Mouse (Mus musculus) kidney, adult 9 months (tissue): ENCODE measurements around the gene Igsf9.

Experiments used
- DNase-seq: peaks from one replicate; pipeline ENCODE4 v3.0.0; 2022

Gene Igsf9

DNA sequence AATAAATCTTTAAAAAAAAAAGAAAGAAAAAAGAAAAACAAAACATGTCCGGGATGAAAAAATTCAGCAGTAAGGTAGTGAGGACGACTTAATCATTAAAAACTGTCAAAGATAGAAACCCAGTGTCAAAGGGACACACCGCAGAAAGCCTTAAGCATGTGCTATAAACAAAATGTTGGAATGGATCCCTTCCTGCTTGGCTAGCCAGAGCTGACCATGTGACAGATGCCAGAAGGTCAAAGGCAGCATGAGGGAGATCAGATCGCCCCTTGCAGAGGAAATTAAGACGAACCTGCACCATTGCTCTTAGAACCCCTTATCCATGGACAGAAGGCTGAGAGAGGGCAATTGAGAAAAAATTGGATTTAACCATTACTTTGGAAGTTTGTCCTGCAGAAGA, 12.2 kb upstream of the Igsf9 start:
- peak; percentile 50 for DNase-seq

DNA sequence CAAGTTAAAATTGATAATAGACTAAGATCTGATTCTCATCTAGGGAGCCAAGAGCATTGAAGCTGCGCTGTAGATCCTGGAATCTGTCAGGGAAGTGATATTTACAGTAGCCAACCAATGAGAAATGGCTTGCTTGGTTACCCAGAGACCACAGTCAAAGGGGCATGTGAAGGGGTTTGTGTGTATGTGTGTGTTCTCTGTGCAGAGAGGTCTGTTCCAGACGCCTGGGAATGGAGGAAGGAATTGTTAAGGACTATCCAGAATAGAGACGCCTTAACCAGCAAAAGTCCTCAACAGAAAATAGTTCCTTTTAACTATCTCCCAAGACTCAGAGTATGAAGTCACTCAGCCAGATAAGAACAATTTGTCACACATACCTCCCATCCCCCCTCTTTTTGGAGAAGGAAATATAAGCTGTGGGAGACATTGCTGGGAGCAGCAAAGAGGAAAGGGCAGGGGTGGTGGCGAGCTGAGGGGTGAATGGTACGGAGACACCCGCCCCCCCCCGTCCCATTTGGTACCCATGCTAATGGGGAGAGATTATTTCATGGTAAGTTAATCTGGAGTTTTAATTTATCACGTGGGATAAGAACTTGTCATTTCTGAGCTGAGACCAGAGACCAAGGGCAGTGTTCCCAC, 11.7 kb upstream of the Igsf9 start:
- no peak for DNase-seq

- DNase-seq, result no peak
These were observed 8.7 kb upstream of the Igsf9 start for GRCm38 (mm10) chr1:172472909-172473308.

- no peak for DNase-seq
These were observed 7.4 kb upstream of the Igsf9 start for GRCm38 (mm10) chr1:172474196-172474595.

- DNase-seq, result peak; percentile 29
These were observed 6.4 kb upstream of the Igsf9 start, which contains the start of gene Slamf9 for GRCm38 (mm10) chr1:172475054-172475741. TSS of gene Slamf9 (plus strand) at chr1:172475358.

- DNase-seq, result no peak
These were observed 3.6 kb upstream of the Igsf9 start for GRCm38 (mm10) chr1:172478020-172478419.

DNA sequence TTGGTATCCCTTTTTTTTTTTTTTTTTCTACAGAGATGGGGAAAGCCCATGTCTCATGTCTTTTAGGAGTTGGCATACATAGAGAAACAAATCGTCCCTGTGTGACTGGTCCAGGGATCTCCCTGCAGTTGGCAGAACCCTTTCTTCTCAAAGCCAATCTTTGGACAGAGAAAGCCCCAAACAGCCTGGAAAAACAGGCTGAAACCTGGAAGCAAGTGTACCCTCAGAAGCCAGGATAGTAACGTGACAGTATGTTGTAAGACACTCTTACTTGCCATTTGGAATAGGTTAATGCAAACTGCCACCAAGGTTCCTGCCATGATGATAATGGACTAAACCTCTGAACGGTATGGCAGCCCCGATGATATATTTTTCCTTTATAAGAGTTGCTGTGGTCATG, 1.2 kb upstream of the Igsf9 start:
- DNase-seq, result no peak

DNA sequence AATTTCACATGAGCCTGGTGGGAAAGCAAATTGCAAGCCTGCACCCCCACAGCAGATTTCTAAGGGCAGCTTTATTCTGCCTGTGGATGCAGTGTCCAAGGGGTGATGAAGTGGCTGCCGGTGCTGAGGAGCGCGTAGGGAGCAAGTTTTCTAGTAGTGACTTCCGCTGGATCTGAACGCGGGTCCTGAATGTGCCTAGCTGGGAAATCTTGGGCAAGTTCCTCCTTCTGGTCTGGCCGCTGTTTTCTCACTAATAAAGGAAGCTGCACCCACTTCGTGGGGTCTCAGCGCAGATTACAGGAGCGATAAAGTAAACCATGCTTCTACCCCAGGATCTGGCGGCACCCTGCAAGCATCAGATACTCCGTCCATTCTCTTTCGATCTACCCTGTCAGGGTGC, 477 bp upstream of the Igsf9 start:
- DNase-seq, result no peak

- DNase-seq, result peak; percentile 66
These were observed 1.2 kb downstream of the Igsf9 start for GRCm38 (mm10) chr1:172482518-172483360.

GRCm38 (mm10) chr1:172483361-172483660, 1.7 kb downstream of the Igsf9 start:
- DNase-seq, result no peak

DNA sequence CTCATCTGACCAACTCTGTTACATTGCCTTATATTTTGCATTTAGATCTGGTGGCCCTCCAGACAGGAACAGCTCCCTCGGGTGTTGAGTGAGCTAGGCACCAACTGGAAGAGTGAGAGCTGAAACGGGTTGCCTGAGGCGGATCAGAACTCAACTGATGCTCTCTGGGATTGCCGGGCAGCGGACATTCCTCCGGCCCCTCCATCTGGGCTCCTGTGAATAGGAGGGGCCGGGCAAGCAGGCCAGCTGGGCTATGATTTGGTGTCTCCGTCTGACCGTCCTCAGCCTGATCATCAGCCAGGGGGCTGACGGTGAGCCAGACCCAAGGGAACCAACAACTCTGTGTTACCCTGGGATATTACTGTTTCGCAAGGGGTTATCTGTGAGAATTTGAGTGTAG, 2.6 kb downstream of the Igsf9 start:
- DNase-seq, result no peak

- no peak for DNase-seq
These were observed 3.1 kb downstream of the Igsf9 start for GRCm38 (mm10) chr1:172484671-172485070.

GRCm38 (mm10) chr1:172485821-172486220, 4.2 kb downstream of the Igsf9 start:
- no peak for DNase-seq

DNA sequence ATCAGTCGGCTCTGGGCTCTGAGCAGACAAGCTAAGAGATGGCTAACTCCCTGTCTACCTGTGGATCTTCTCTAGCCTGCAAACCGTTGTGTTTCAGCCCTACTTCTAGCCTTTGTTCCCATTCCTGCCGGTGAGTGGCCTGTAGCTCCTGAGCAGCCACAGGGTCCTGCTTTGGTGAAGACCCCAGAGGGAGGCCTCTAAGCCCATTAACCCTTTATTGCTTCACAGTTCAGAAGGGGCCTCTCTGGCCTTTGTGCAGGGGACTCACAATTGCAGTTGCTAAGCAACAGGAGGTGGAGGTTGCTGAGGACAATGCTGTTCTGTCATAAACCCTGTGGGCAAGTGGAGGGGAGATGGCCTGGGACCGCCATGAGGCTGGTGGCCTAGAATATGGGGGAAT, 4.6 kb downstream of the Igsf9 start:
- DNase-seq, result no peak

DNA sequence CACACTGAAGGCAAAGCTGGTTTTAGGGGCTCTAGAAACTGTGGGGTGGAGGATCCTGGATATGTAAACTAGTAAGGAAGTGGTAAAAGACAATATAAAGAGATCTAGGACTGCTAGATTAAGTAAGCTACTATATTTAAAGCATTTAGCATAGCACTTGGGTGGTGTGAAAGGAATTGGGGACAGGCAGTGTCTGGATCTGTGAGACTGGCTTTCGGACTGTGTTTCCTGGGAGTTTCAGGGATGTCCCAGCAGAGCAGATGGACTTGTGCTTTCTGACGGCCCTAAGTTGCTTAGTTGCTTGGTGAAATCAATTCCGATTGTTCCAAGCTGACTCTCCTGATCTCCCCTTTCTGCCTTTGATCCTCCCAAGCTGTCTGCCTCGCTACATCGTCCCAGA, 5.1 kb downstream of the Igsf9 start:
- no peak for DNase-seq

- no peak for DNase-seq
These were observed 6.3 kb downstream of the Igsf9 start for GRCm38 (mm10) chr1:172487859-172488258.

GRCm38 (mm10) chr1:172488831-172489230, 7.2 kb downstream of the Igsf9 start:
- DNase-seq, result no peak

- no peak for DNase-seq
These were observed 8.1 kb downstream of the Igsf9 start for GRCm38 (mm10) chr1:172489585-172490250.

DNA sequence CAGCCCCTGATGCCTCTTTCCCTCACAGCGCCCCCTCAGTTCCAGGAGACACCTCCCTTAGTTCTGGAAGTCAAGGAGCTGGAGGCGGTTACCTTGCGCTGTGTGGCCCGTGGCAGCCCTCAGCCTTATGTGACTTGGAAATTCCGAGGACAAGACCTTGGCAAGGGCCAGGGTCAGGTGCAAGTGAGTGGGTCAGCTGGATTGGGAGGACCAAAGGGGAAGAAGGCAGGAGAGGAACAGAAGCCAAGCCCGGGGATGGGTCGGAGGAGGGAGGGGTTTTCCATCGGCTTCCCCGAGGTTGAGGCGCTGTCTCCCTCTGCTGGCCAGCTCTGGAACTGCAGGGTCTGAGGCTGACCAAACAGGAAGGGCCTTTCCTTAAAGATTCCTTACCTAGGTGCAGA, 8.7 kb downstream of the Igsf9 start:
- DNase-seq, result peak; percentile 90

- peak; percentile 43 for DNase-seq
These were observed 10.5 kb downstream of the Igsf9 start for GRCm38 (mm10) chr1:172492047-172492446.

DNA sequence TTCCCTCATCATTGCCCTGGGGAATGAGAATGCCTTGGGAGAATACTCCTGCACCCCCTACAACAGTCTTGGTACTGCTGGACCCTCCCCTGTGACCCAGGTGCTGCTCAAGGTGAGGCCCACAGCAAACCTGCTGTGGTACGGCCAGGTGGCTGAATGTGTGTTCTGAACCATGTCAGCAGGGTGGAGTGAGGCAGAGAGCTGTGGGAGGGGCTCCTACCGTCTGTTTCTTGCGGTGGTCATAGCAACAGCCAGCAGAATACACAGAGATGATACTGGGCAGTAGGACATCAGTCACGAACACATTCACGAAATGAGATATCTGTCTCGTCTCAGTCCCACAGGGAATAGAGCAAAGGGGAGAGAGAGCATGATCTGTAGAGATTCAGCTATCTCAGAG, 11.9 kb downstream of the Igsf9 start:
- no peak for DNase-seq

- no peak for DNase-seq
These were observed 14.4 kb downstream of the Igsf9 start for GRCm38 (mm10) chr1:172496030-172496429.

DNA sequence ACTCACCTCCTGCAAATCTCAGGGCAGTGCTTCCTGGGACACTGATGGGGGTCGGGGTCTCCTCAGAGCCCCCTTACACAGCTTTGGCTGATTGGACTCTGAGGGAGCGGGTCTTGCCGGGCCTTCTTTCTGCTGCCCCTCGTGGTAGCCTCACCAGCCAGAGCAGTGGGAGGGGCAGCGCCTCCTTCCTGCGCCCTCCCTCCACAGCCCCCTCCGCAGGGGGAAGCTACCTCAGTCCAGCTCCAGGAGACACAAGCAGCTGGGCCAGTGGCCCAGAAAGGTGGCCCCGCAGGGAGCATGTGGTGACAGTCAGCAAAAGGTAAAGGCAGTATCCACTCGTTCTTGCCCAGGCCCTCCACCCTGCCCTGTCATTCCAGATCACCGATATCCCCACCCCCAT, 15.8 kb downstream of the Igsf9 start:
- no peak for DNase-seq
